ENCODE assay signal across 16 mouse cellular contexts in genomic region chr13:82912859-82913258, GRCm38 (mm10).
"Had no signal": no experiment of that assay in that cellular context is flagged by ENCODE, and none has a peak within 500 bp of the region (broad histone marks: within the 10 kb centered on the region; RNA-seq: fewer than 3 reads in every experiment).

No protein-coding gene starts in this region.

- H3K4me3 ChIP-seq: intestine, embryonic 15.5 days; kidney, embryonic 15.5 days; liver, embryonic 13.5 days; midbrain, embryonic 12.5 days; stomach, embryonic 15.5 days had no signal

- H3K27ac ChIP-seq: intestine, embryonic 15.5 days; kidney, embryonic 15.5 days; liver, embryonic 13.5 days; macrophage; midbrain, embryonic 12.5 days; stomach, embryonic 15.5 days had no signal

- DNase-seq: kidney, adult 11 months; kidney, adult 8-10 months; kidney, postnatal 10 days; kidney, postnatal 36 days; layer of hippocampus, postnatal 36 days; liver, embryonic 13.5 days; lung, adult 2 months; lung, postnatal 14 days; spleen, adult 18-20 months; thymus, adult 18-20 months; thymus, postnatal 36 days had no signal
